ENCODE assay signal across 10 mouse cellular contexts in the genomic region with DNA sequence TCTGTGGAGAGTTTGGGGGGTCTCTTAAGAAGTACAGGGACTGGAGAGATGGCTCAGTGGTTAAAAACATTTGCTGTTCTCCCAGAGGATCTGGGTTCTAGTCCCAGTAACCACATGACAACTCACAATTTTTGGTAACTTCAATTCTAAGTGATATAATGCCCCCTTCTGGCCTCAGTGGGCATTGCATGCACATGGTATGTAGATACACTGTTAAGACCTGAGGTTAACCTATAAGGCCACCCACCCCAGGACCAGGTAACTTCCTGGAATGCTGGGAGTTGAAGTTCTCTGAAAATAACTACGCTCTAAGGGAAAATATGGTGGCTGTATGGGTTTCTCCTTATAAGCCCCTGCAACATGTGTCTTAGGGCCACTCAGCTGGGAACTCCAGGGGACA. TPM values are rescaled to one million over a fixed set of nuclear protein-coding genes. Genes with fewer than 3 reads are reported as not detected.
DNase-seq lines count a peak whose midpoint lies in the region; ATAC-seq and TF ChIP-seq lines count a peak whose summit lies in the region.
"Had no signal": no experiment of that assay in that cellular context is flagged by ENCODE, and none has a peak within 500 bp of the region (broad histone marks: within the 10 kb centered on the region; RNA-seq: fewer than 3 reads in every experiment).

No protein-coding gene starts in this region.

- no peak for ATAC-seq in midbrain, postnatal 0 days (ENCODE audit: low FRiP score)
- no peak for ATAC-seq in midbrain, embryonic 15.5 days (replicated peaks)
- ATAC-seq in megakaryocyte-erythroid progenitor cell, adult 5-6 weeks (replicated peaks; ENCODE audit: low FRiP score, low TSS enrichment, poor library complexity, severe bottlenecking): no peak

- no peak for DNase-seq in gastrocnemius, adult 2 months
- DNase-seq in gastrocnemius, postnatal 14 days: no peak
- DNase-seq in midbrain, postnatal 0 days (ENCODE audit: low spot score): no peak
- no peak for DNase-seq in brain, embryonic 14.5 days (ENCODE audit: low read depth)
- DNase-seq in testis, postnatal 10 days (ENCODE audit: low spot score): peak; percentile 58
- no peak for DNase-seq in urinary bladder, postnatal 14 days (ENCODE audit: low spot score)
- DNase-seq: heart, postnatal 4 days had no signal

- intact Hi-C loops in gastrocnemius, adult 2 months (cut with DNase I): loop anchor here (10.0 kb wide), 1 partner anchor 192 kb away; no protein-coding TSS in a partner anchor
- intact Hi-C loops in gastrocnemius, postnatal 14 days (cut with DNase I; ENCODE audit: low total_unique reads): loop anchor here (10.0 kb wide), 1 partner anchor 112 kb away; no protein-coding TSS in a partner anchor

- H3K27me3 ChIP-seq in midbrain, postnatal 0 days (ENCODE audit: insufficient read depth, low read length): no peaks in the 10 kb centered on the region
- H3K27me3 ChIP-seq in midbrain, embryonic 15.5 days (replicated peaks): no peaks in the 10 kb centered on the region
- H3K27me3 ChIP-seq: lung, embryonic 15.5 days had no signal

- 97% methylated on average over 1 of the region's 1 CpGs for WGBS in midbrain, postnatal 0 days
- WGBS in midbrain, embryonic 15.5 days: 95% methylated on average over 1 of the region's 1 CpGs

- H3K27ac ChIP-seq in gastrocnemius, adult 2 months: no peak overlapping the region
- no peak overlapping the region for H3K27ac ChIP-seq in midbrain, postnatal 0 days (ENCODE audit: low read depth, low read length)
- no peak overlapping the region for H3K27ac ChIP-seq in midbrain, embryonic 15.5 days
- H3K27ac ChIP-seq: lung, embryonic 15.5 days had no signal

- no peak overlapping the region for H3K4me2 ChIP-seq in midbrain, postnatal 0 days (ENCODE audit: low read depth, low read length, poor library complexity, severe bottlenecking)
- H3K4me2 ChIP-seq in midbrain, embryonic 15.5 days: no peak overlapping the region
- H3K4me2 ChIP-seq: lung, embryonic 15.5 days had no signal

- H3K4me1 ChIP-seq in midbrain, postnatal 0 days (ENCODE audit: insufficient read depth, low read length): 0 out of 2 replicates have a peak, but pooled peaks cover 3% of the 10 kb centered on the region
- peaks cover 11% of the 10 kb centered on the region; the same call in 1 of the 2 replicates for H3K4me1 ChIP-seq in midbrain, embryonic 15.5 days

- TF ChIP-seq POLR2A in brain, embryonic 14.5 days (IDR thresholded peaks at IDR 0.05; ENCODE audit: borderline replicate concordance, extremely low read depth, insufficient read depth, insufficient read length, poor library complexity, severe bottlenecking): no peak

- TF ChIP-seq CTCF in gastrocnemius, adult 2 months (IDR thresholded peaks at IDR 0.05): peak; percentile 59
- TF ChIP-seq CTCF in midbrain, postnatal 0 days (IDR thresholded peaks at IDR 0.05): peak; percentile 46
- TF ChIP-seq CTCF in brain, embryonic 14.5 days (IDR thresholded peaks at IDR 0.05; ENCODE audit: borderline replicate concordance, extremely low read depth, insufficient read depth, insufficient read length): peak; percentile 25; the same call in 1 of the 2 replicates

- no peaks in the 10 kb centered on the region for H3K9me3 ChIP-seq in midbrain, postnatal 0 days (ENCODE audit: low read length)
- no peaks in the 10 kb centered on the region for H3K9me3 ChIP-seq in midbrain, embryonic 15.5 days
- H3K9me3 ChIP-seq: lung, embryonic 15.5 days had no signal

- no peak overlapping the region for H3K4me3 ChIP-seq in gastrocnemius, adult 2 months
- H3K4me3 ChIP-seq in midbrain, postnatal 0 days (ENCODE audit: low read depth, low read length): no peak overlapping the region
- no peak overlapping the region for H3K4me3 ChIP-seq in midbrain, embryonic 15.5 days
- H3K4me3 ChIP-seq: lung, embryonic 15.5 days had no signal

- H3K36me3 ChIP-seq in midbrain, postnatal 0 days (ENCODE audit: insufficient read depth, low read length): no peaks in the 10 kb centered on the region
- no peaks in the 10 kb centered on the region for H3K36me3 ChIP-seq in midbrain, embryonic 15.5 days (replicated peaks)
- H3K36me3 ChIP-seq: lung, embryonic 15.5 days had no signal

- H3K9ac ChIP-seq in midbrain, postnatal 0 days (replicated peaks; ENCODE audit: low read length, poor library complexity, severe bottlenecking): no peak overlapping the region
- H3K9ac ChIP-seq in midbrain, embryonic 15.5 days: no peak overlapping the region
- H3K9ac ChIP-seq: lung, embryonic 15.5 days had no signal

RNA-seq across cellular contexts. Expression of a gene that starts 3.0 kb away (rescaled TPM):
- under 1 TPM; 0.50 to 0.59 TPM for total RNA-seq in gastrocnemius, adult 2 months (2021)
- 1 to 10 TPM; 1.3 to 1.4 TPM for total RNA-seq in gastrocnemius, postnatal 14 days (2021)
- 11.0 and 19.7 TPM in 2 replicates for total RNA-seq in midbrain, postnatal 0 days (2014; rRNA removed)
- polyA plus RNA-seq in midbrain, postnatal 0 days (2015; fragmentation: Nextera tagmentation; extraction: Ambion mirVana): 11.5 and 11.7 TPM in 2 replicates
- 11.8 and 12.6 TPM in 2 replicates for polyA plus RNA-seq in midbrain, embryonic 15.5 days (2015; fragmentation: Nextera tagmentation; extraction: Ambion mirVana)
- polyA plus RNA-seq in brain, embryonic 14.5 days (2012; rRNA removed): 31.1 and 43.0 TPM in 2 replicates
- 29.2 and 29.7 TPM in 2 replicates for total RNA-seq in megakaryocyte-erythroid progenitor cell, adult 5-6 weeks (2014; fragmentation: Nextera tagmentation)
- total RNA-seq in megakaryocyte-erythroid progenitor cell, adult 5-6 weeks (2017): 18.7 and 21.6 TPM in 2 replicates

RNA-seq across cellular contexts. Expression of a gene that starts 24.2 kb away (rescaled TPM):
- 1 to 10 TPM in 1 of 2 experiments, under 1 TPM in 1; 0.48 to 1.4 TPM for total RNA-seq in gastrocnemius, adult 2 months (2021)
- 1 to 10 TPM; 1.7 to 2.0 TPM for total RNA-seq in gastrocnemius, postnatal 14 days (2021)
- 3.0 and 4.0 TPM in 2 replicates for total RNA-seq in midbrain, postnatal 0 days (2014; rRNA removed)
- polyA plus RNA-seq in midbrain, postnatal 0 days (2015; fragmentation: Nextera tagmentation; extraction: Ambion mirVana): 2.5 and 2.9 TPM in 2 replicates
- polyA plus RNA-seq in midbrain, embryonic 15.5 days (2015; fragmentation: Nextera tagmentation; extraction: Ambion mirVana): 1.8 and 2.1 TPM in 2 replicates
- polyA plus RNA-seq in brain, embryonic 14.5 days (2012; rRNA removed): 2.5 and 3.2 TPM in 2 replicates
- 1.3 and 3.4 TPM in 2 replicates for total RNA-seq in megakaryocyte-erythroid progenitor cell, adult 5-6 weeks (2014; fragmentation: Nextera tagmentation)
- total RNA-seq in megakaryocyte-erythroid progenitor cell, adult 5-6 weeks (2017): 0.42 and 0.76 TPM in 2 replicates
